Mouse (Mus musculus) CD8-positive naive resting alpha-beta T cell, adult 2 months (primary cell): Measurements from ENCODE around the gene Lamp1.

Experiments
- DNase-seq, 2 experiments: peaks; one replicate each; pipeline ENCODE4 v3.0.0; 2022; ENCODE audit warnings: low read depth in 2 of 2, low spot score in 2 of 2

Gene Lamp1

GRCm38 (mm10) chr8:13162098-13162497 is 3.1 kb downstream of the Lamp1 start:
- DNase-seq, result no peak

GRCm38 (mm10) chr8:13163563-13163962 is 4.6 kb downstream of the Lamp1 start:
- DNase-seq, result no peak

GRCm38 (mm10) chr8:13164361-13164760 is 5.4 kb downstream of the Lamp1 start:
- DNase-seq, result no peak

GRCm38 (mm10) chr8:13170510-13170909 is 11.5 kb downstream of the Lamp1 start:
- no peak for DNase-seq

- no peak for DNase-seq
These were observed 15.3 kb downstream of the Lamp1 start for GRCm38 (mm10) chr8:13174305-13174704.

- no peak for DNase-seq
These were observed 15.8 kb downstream of the Lamp1 start for GRCm38 (mm10) chr8:13174811-13175210.

- no peak for DNase-seq
These were observed 16.7 kb downstream of the Lamp1 start for GRCm38 (mm10) chr8:13175650-13176049.

GRCm38 (mm10) chr8:13177173-13177852 is 18.4 kb downstream of the Lamp1 start:
- DNase-seq, result no peak

GRCm38 (mm10) chr8:13178137-13178536 is 19.2 kb downstream of the Lamp1 start:
- DNase-seq, result no peak

- DNase-seq, result no peak
These were observed 20.5 kb downstream of the Lamp1 start for GRCm38 (mm10) chr8:13179482-13179881.

- no peak for DNase-seq
These were observed 21.0 kb downstream of the Lamp1 start for GRCm38 (mm10) chr8:13179948-13180347.

- DNase-seq, result no peak
These were observed 21.4 kb downstream of the Lamp1 start for GRCm38 (mm10) chr8:13180408-13180807.

- DNase-seq, result no peak
These were observed 22.1 kb downstream of the Lamp1 start for GRCm38 (mm10) chr8:13180911-13181690.

GRCm38 (mm10) chr8:13181691-13181976 is 22.7 kb downstream of the Lamp1 start:
- DNase-seq, result no peak

- DNase-seq, result no peak
These were observed 27.9 kb downstream of the Lamp1 start for GRCm38 (mm10) chr8:13186819-13187218.

GRCm38 (mm10) chr8:13187229-13187628 is 28.3 kb downstream of the Lamp1 start:
- DNase-seq, result no peak

GRCm38 (mm10) chr8:13187638-13188037 is 28.7 kb downstream of the Lamp1 start:
- DNase-seq, result no peak

GRCm38 (mm10) chr8:13188052-13188555 is 29.1 kb downstream of the Lamp1 start:
- DNase-seq, result no peak

- no peak for DNase-seq
These were observed 29.9 kb downstream of the Lamp1 start for GRCm38 (mm10) chr8:13188857-13189256.

- no peak for DNase-seq
These were observed 31.3 kb downstream of the Lamp1 start for GRCm38 (mm10) chr8:13190235-13190634.

GRCm38 (mm10) chr8:13194818-13195217 is 35.9 kb downstream of the Lamp1 start:
- no peak for DNase-seq

- no peak for DNase-seq
These were observed 38.5 kb downstream of the Lamp1 start for GRCm38 (mm10) chr8:13197493-13197892.
